Mouse (Mus musculus): ENCODE data around the gene Spic. TPM values are rescaled to one million over a fixed set of nuclear protein-coding genes. Genes with fewer than 3 reads are reported as not detected.

Spic gene
- total RNA-seq (2023), result 1 to 10 TPM; 1.6 to 6.2 TPM

GRCm38 (mm10) chr10:88684925-88685324, at the start of gene Spic:
Spic (minus strand) TSS chr10:88685015.

GRCm38 (mm10) chr10:88730571-88731495, 46.0 kb upstream of the Spic start, which contains the start of gene Arl1:
Arl1 (plus strand) TSS chr10:88730858.

Other genes with a start within 250 kb of the Spic start
- not detected for gene Sycp3, start 225.4 kb downstream of the Spic start, total RNA-seq (2023)
- 1 to 10 TPM; 5.5 to 5.8 TPM for gene Chpt1, start 180.9 kb downstream of the Spic start, total RNA-seq (2023)
- gene Mybpc1, start 79.9 kb downstream of the Spic start, total RNA-seq (2023), result not detected
- 10 to 100 TPM; 33.7 to 35.8 TPM for gene Arl1, start 45.8 kb upstream of the Spic start, total RNA-seq (2023)
- 10 to 100 TPM; 54.2 to 63.1 TPM for gene Utp20, start 141.8 kb upstream of the Spic start, total RNA-seq (2023)
- not detected for gene Slc5a8, start 201.0 kb upstream of the Spic start, total RNA-seq (2023)

Measured in T-cell, adult 66 days (primary cell).